Mouse (Mus musculus) neural tube, embryonic 13.5 days (tissue): ENCODE results near the gene Olfr463. TPM values are rescaled to one million over a fixed set of nuclear protein-coding genes. Genes with fewer than 3 reads are reported as not detected.
"Not testable (repeated sequence)": the region's sequence is repeated elsewhere in the genome, so short reads cannot be mapped to it uniquely, and the experiment has no call there.

ENCODE experiments used
- ATAC-seq: fragments of 200-750 bp; cut with Nextera tagmentation; 2 replicates; pipeline ENCODE4 v1.8.0; 2017; ENCODE audit warnings: low read depth, mild to moderate bottlenecking, moderate TSS enrichment, moderate library complexity
- H3K27ac ChIP-seq: fragments of 300-500 bp; sonication (generic); replicated peaks from 2 replicates; pipeline ENCODE4 v1.5.1; 2015; ENCODE audit warnings: moderate library complexity, mild to moderate bottlenecking, inconsistent platforms
- H3K27me3 ChIP-seq: fragments of 300-500 bp; sonication (generic); 2 replicates; pipeline ENCODE4 v1.6.1; 2015; ENCODE audit warnings: mild to moderate bottlenecking, inconsistent platforms
- H3K36me3 ChIP-seq: fragments of 300-500 bp; sonication (generic); 2 replicates; pipeline ENCODE4 v1.6.1; 2015; ENCODE audit warnings: mild to moderate bottlenecking, inconsistent platforms
- H3K4me1 ChIP-seq: fragments of 300-500 bp; sonication (generic); replicated peaks from 2 replicates; pipeline ENCODE4 v1.6.1; 2015; ENCODE audit warnings: inconsistent platforms
- H3K4me2 ChIP-seq: fragments of 300-500 bp; sonication (generic); 2 replicates; pipeline ENCODE4 v1.6.1; 2015; ENCODE audit warnings: inconsistent platforms, mild to moderate bottlenecking, moderate library complexity
- H3K4me3 ChIP-seq: fragments of 300-500 bp; sonication (generic); 2 replicates; pipeline ENCODE4 v1.5.1; 2015; ENCODE audit warnings: mild to moderate bottlenecking, inconsistent platforms
- H3K9ac ChIP-seq: fragments of 300-500 bp; sonication (generic); 2 replicates; pipeline ENCODE4 v1.6.1; 2015; ENCODE audit warnings: moderate library complexity, mild to moderate bottlenecking, inconsistent platforms
- H3K9me3 ChIP-seq: fragments of 300-500 bp; sonication (generic); 2 replicates; pipeline ENCODE4 v1.6.1; 2016; ENCODE audit warnings: inconsistent platforms
- WGBS: fragments of 180-500 bp; shearing (Covaris S2); methylation state at CpG from one replicate; pipeline ENCODE4 v1.1.7; 2015; 5-methylcytosine and 5-hydroxymethylcytosine counted together
- polyA plus RNA-seq: library from polyadenylated mRNA; unstranded; fragments of >200 nt; fragmentation: Nextera tagmentation; extraction: Ambion mirVana; gene quantifications from 2 replicates; pipeline ENCODE4 v1.2.1, GENCODE M21; 2015

Gene Olfr463
- polyA plus RNA-seq, 1 experiment from 2014 or later: not detected

DNA sequence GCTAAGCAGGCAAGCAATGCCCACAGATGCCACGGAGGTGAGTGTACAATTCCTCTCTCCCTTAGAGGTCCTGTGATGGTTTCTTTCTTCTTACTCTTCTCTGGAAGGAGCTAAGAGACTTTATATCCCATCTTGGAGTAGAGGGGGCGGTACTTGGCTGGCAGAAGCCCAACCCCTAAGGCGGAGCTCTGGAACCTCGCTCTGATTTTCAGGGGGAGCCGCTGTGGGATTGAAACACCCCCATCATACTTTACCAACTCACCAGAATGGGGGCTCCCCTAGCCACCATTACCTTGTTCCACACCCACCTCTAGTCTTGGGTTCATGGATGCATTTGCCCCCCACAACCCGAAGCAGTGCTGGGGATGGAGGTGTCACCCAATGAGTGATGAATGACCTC lies 21.8 kb downstream of the Olfr463 start, which contains the start of gene Epx:
Gene Epx, minus strand, starts transcription at position 101 of the 400 bp plus-strand sequence.
- Histone ChIP-seq H3K9me3 (no peaks in the 10 kb centered on the region), H3K4me2 (no peak within 1 kb of the TSS), H3K27me3 (no peaks in the 10 kb centered on the region), H3K27ac (no peak within 1 kb of the TSS), H3K4me1 (peaks cover 7% of the 10 kb centered on the region), H3K36me3 (no peaks in the 10 kb centered on the region), H3K4me3 (no peak within 1 kb of the TSS), H3K9ac (no peak within 1 kb of the TSS)
- no peak for ATAC-seq
- 82% methylated on average over 6 of the region's 6 CpGs for WGBS

DNA sequence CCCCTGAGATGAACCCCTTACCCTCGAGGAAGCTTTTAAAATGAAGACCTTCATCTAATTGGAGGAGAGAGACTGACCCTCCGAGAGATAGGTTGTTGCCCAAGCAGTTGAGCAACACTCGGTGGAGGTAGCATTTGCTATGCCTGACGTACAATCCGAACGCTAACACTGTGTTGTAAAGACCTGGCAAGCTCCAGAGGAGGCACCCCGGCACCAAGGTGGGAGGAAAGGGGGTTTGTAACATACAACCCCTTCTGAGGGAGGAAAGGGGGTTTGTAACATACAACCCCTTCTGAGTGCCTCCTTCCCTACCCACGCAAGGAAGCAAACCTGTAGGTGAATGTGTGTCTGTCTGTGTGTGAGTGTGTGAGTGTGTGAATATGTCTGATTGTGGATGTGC lies 25.4 kb downstream of the Olfr463 start:
- H3K4me1 ChIP-seq: no peaks in the 10 kb centered on the region
- no peak overlapping the region for H3K4me2 ChIP-seq
- H3K9me3 ChIP-seq: no peaks in the 10 kb centered on the region
- no peak overlapping the region for H3K27ac ChIP-seq
- no peak for ATAC-seq
- WGBS: 56% methylated on average over 8 of the region's 8 CpGs
- H3K4me3 ChIP-seq: no peak overlapping the region
- no peak overlapping the region for H3K9ac ChIP-seq
- H3K27me3 ChIP-seq: no peaks in the 10 kb centered on the region
- no peaks in the 10 kb centered on the region for H3K36me3 ChIP-seq

DNA sequence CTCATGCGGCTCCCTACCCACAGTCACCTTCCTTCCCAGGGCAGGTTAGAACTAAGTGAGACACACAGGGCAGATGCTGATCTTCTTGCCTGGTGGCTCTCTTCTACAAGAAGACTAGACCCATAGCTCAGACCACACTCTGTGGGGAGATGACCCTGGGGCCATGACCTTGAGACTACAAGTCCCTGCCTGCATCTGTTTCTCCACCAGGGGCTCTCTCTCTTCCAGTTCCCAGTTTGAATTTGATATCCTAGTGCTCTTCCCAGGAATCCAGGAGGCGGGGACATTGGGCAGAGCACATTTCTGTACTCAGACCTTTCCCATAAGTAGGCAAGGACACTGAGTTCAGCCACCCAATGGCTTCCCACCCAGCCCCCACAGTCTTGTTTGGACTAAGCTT lies 27.1 kb downstream of the Olfr463 start:
- Histone ChIP-seq H3K36me3 (no peaks in the 10 kb centered on the region), H3K27me3 (no peaks in the 10 kb centered on the region), H3K4me1 (no peaks in the 10 kb centered on the region), H3K9ac (no peak overlapping the region), H3K27ac (no peak overlapping the region), H3K4me2 (no peak overlapping the region), H3K4me3 (no peak overlapping the region), H3K9me3 (no peaks in the 10 kb centered on the region)
- ATAC-seq: no peak
- WGBS: 83% methylated on average over 2 of the region's 2 CpGs

DNA sequence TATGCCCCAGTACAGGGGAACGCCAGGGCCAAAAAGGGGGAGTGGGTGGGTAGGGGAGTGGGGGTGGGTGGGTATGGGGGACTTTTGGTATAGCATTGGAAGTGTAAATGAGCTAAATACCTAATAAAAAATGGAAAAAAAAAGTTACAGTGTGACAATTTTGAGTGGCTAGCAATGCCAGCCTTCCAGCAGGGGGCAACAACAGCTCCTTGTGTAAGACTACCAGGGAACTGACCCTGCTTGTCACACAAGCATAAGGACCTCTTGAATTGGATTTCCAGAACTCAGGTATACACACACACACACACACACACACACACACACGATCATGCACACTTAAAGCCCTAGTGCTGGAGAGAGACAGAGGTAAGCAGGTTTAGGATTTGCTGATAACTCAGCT lies 30.3 kb downstream of the Olfr463 start:
- 88% methylated on average over 1 of the region's 2 CpGs for WGBS
- not testable (repeated sequence) for H3K4me1 ChIP-seq, H3K4me2 ChIP-seq, H3K9ac ChIP-seq, H3K9me3 ChIP-seq, ATAC-seq, H3K4me3 ChIP-seq, H3K27me3 ChIP-seq, H3K27ac ChIP-seq
- H3K36me3 ChIP-seq: peaks cover 18% of the 10 kb centered on the region; the same call in 1 of the 2 replicates

DNA sequence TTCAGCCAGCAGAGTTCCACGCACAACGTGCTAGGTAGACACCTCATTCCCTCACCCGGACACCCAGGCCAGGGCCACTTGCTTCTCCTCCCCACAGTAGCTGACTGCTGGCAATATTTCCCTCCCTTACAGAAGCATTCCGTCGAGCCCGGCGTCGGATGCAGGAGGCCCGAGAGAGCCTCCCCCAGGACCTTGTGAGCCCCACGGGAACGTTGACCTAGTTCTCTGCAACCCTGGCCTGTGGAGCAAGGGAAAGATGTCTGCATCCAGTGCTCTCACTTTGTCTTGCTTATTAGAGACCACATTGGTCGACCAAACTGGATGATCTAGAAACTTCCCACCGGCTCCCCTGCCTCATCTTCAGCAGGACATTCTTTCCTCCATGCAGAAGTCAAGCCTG lies 34.4 kb downstream of the Olfr463 start:
- 94% methylated on average over 13 of the region's 13 CpGs for WGBS
- H3K4me1 ChIP-seq: no peaks in the 10 kb centered on the region
- ATAC-seq: no peak
- no peak overlapping the region for H3K27ac ChIP-seq
- no peak overlapping the region for H3K4me3 ChIP-seq
- no peaks in the 10 kb centered on the region for H3K27me3 ChIP-seq
- H3K9me3 ChIP-seq: no peaks in the 10 kb centered on the region
- H3K4me2 ChIP-seq: no peak overlapping the region
- no peak overlapping the region for H3K9ac ChIP-seq
- H3K36me3 ChIP-seq: peaks cover 46% of the 10 kb centered on the region

DNA sequence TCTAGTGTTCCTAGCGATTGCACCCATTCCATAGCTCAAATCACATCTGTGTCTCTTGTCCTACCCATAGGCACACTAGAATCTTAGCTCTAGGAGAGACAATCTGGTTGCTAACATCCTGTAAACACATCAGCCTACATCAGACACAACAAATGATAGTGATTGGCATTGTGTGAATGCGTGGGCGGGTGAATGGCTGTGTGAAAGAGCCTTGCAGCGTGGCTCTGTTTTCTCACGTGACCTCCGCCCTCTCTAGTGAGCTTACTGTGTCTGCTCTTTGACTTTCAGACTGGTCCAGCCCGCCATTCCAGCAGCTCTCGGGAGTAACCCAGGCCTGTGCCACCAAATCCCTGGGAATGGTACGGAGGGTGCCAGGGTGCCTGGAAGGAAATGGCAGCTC lies 36.8 kb downstream of the Olfr463 start:
- Histone ChIP-seq H3K36me3 (peaks cover 59% of the 10 kb centered on the region), H3K9ac (no peak overlapping the region), H3K4me2 (no peak overlapping the region), H3K4me1 (no peaks in the 10 kb centered on the region), H3K4me3 (no peak overlapping the region), H3K27ac (no peak overlapping the region), H3K27me3 (no peaks in the 10 kb centered on the region), H3K9me3 (no peaks in the 10 kb centered on the region)
- 78% methylated on average over 9 of the region's 9 CpGs for WGBS
- ATAC-seq: no peak

DNA sequence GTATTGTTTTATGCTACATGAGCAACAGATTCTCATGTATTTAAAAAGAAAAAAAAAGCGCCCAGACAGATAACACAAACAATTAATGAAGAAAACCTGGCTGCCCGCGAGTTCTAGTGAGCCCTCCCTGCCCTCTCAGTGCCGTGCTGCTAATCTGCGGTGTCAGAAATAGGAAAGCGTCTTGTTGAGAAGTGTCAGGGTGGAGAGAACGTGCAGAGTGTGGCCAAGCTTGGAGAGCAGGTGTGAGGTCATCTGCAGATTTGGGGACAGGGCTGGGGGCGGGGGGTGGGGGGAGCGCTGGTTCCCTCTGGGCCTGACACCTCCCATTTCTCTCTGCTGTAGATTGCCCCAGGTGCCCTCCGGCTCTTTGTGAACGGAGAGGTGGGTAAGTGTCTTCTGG lies 37.9 kb downstream of the Olfr463 start:
- no peaks in the 10 kb centered on the region for H3K4me1 ChIP-seq
- no peak overlapping the region for H3K4me2 ChIP-seq
- peaks cover 59% of the 10 kb centered on the region for H3K36me3 ChIP-seq
- H3K4me3 ChIP-seq: no peak overlapping the region
- no peak overlapping the region for H3K27ac ChIP-seq
- no peak for ATAC-seq
- no peaks in the 10 kb centered on the region for H3K9me3 ChIP-seq
- H3K9ac ChIP-seq: no peak overlapping the region
- 93% methylated on average over 11 of the region's 11 CpGs for WGBS
- no peaks in the 10 kb centered on the region for H3K27me3 ChIP-seq

DNA sequence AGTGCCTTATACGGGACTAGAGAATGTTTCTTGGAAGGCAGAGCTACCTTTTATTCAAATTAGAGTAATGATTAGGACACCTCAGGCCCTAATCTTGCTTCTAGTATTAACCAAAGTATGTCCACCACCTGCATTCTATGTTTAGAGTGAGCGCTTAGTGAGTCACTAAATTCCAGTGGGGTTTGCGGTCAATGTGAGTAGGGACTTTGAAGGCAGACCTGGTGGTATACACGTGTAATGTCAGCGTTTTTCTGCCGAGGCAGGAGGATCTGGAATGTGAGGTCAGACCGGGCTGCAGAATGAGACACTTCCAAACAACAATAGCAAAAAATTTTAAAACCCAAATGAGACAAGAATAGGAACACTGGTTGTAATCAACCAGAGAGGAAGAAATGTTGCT lies 42.6 kb downstream of the Olfr463 start:
- ATAC-seq: no peak
- Histone ChIP-seq H3K9ac (no peak overlapping the region), H3K4me1 (peaks cover 11% of the 10 kb centered on the region), H3K36me3 (peaks cover 22% of the 10 kb centered on the region), H3K27me3 (no peaks in the 10 kb centered on the region), H3K27ac (no peak overlapping the region), H3K4me3 (no peak overlapping the region), H3K4me2 (no peak overlapping the region), H3K9me3 (no peaks in the 10 kb centered on the region)
- WGBS: 94% methylated on average over 7 of the region's 7 CpGs

DNA sequence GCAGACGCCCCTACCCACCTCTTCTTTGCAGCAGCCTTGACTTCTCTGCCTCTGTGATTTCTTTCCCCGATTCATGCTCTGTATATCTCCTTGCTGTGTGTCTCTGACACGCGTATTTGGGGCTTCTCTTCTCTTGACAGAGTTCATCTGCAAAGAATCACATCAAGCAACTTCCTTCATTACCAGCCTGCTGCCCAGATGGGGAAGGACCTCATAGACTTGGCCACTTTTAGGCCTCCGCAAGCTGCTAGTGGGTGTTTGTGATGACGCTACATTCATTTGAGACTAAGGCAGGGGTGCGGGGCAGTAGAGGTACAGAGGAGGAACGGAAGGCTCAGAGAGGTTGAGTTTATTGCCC lies 43.6 kb downstream of the Olfr463 start:
- peaks cover 20% of the 10 kb centered on the region for H3K36me3 ChIP-seq
- H3K27me3 ChIP-seq: no peaks in the 10 kb centered on the region
- H3K4me2 ChIP-seq: peak overlapping the region; percentile 80
- H3K4me1 ChIP-seq: peaks cover 11% of the 10 kb centered on the region
- peak overlapping the region; percentile 59 for H3K4me3 ChIP-seq
- no peaks in the 10 kb centered on the region for H3K9me3 ChIP-seq
- H3K27ac ChIP-seq: peak overlapping the region; percentile 80
- peak; percentile 66 for ATAC-seq
- H3K9ac ChIP-seq: peak overlapping the region; percentile 76
- WGBS: 41% methylated on average over 8 of the region's 8 CpGs

DNA sequence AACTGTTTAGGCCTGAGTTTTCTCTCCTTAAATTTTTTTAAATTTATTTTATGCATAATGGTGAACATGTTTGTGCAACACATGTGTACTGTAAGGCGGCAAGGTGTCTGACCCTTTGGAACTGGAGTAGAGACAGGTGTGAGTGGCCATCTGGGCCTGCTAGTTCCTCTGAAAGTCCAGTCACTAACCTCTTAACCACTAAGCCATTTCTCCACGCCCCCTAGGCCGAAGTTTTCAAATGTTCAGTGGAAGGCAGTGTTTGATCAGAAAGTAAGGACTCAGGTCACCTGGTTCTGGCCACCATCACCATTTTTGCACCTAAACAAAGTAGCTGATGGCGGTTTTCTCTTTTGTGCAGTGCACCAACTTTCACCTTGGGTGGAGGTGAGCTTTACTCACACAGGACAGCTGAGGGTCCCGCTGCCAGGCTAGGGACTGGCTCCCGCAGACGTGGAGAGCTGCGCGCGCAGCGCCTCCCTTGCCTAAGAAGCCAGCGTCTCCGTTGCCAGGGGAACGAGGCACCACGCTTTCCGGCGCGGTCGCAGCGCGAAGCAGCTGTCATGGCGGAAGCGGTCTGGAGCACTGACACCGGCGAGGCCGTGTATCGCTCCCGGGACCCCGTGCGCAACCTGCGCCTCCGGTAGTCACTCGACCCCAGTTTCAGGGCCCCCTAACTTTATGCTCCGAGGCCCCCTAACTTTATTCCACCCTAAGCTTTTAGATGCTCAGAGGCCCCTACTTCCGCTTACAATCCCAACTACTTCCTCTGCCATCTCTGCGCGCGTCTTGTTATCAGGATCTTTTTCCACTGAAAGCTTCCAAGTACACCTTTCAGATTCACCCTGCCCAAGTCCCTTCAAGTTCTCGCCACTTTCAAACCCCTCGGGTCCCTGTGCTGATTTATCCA lies 44.2 kb downstream of the Olfr463 start, which contains the start of gene Mks1:
Gene Mks1, plus strand, starts transcription at position 526 of the 907 bp plus-strand sequence.
- peaks cover 11% of the 10 kb centered on the region for H3K4me1 ChIP-seq
- peak within 1 kb of the TSS; percentile 80 for H3K4me2 ChIP-seq
- H3K9me3 ChIP-seq: no peaks in the 10 kb centered on the region
- peak within 1 kb of the TSS; percentile 59 for H3K4me3 ChIP-seq
- WGBS: 5% methylated on average over 38 of the region's 40 CpGs
- peak; percentile 96 for ATAC-seq
- H3K27ac ChIP-seq: peak within 1 kb of the TSS; percentile 80
- H3K36me3 ChIP-seq: peaks cover 14% of the 10 kb centered on the region
- H3K27me3 ChIP-seq: no peaks in the 10 kb centered on the region
- H3K9ac ChIP-seq: peak within 1 kb of the TSS; percentile 76

DNA sequence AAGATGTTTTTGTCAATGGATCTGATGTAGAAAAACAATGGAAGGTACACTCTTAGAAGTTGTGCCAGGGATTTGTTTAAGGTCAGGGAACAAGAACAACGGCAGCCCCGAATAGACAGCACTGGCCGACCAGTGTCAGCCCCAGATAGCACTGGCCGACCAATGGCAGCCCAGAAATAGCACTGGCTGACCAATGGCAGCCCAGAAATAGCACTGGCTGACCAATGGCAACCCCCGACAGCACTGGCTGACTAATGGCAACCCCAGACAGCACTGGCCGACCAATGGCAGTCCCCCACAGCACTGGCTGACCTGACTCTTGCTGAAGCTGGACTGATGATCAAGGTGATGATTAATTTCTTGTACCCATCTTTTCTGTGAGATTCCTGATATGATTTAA lies 49.3 kb downstream of the Olfr463 start:
- Histone ChIP-seq H3K4me1 (peaks cover 4% of the 10 kb centered on the region), H3K4me2 (no peak overlapping the region), H3K27ac (no peak overlapping the region), H3K27me3 (no peaks in the 10 kb centered on the region), H3K4me3 (no peak overlapping the region), H3K9ac (no peak overlapping the region), H3K36me3 (no peaks in the 10 kb centered on the region), H3K9me3 (no peaks in the 10 kb centered on the region)
- 69% methylated on average over 6 of the region's 6 CpGs for WGBS
- ATAC-seq: no peak

DNA sequence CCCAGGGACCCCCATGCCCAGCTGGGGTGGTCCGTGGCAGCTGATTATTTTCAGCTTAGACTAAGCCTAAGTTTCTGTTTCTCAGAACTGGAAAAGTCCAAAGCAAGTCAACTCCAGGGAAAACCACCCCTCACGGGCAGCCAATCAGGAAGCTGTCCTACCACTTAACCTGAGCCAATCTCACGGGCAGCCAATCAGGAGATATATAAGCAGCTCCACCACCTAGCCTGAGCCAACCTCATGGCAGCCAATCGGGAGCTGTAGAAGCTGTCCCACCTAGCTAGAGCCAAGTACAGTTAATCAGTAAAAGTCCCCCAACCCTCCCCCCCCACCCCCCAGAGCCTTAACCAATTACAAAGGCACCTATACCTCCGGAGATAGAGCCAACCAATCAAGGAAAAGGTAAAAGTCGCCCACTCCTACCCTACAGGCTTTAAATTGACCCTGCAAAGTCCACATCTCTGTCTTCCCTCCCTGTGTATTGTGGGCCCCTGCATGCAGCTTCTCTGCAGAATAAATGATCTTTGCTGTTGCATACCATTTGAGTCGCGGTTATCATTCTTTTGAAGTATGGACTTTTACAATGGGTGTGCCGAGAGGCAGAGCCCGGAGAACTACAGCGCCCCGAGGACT lies 50.1 kb downstream of the Olfr463 start:
- H3K27ac ChIP-seq: no peak overlapping the region
- no peak overlapping the region for H3K4me2 ChIP-seq
- ATAC-seq: no peak
- H3K9me3 ChIP-seq: no peaks in the 10 kb centered on the region
- H3K4me3 ChIP-seq: no peak overlapping the region
- H3K36me3 ChIP-seq: no peaks in the 10 kb centered on the region
- H3K9ac ChIP-seq: no peak overlapping the region
- WGBS: 84% methylated on average over 12 of the region's 12 CpGs
- no peaks in the 10 kb centered on the region for H3K27me3 ChIP-seq
- H3K4me1 ChIP-seq: no peaks in the 10 kb centered on the region
